Mouse (Mus musculus) CD4-positive, CD25-positive, alpha-beta regulatory T cell, adult 2 months (primary cell): ENCODE results near the gene Olfr720.

ENCODE experiments used
- DNase-seq: peaks from one replicate; pipeline ENCODE4 v3.0.0-alpha.2; 2012; ENCODE audit warnings: low read depth, low spot score

The Olfr720 gene

GRCm38 (mm10) chr14:14186738-14187137 is at the start of gene Olfr720:
Gene Olfr720 (minus strand): TSS chr14:14186838.
- DNase-seq = no peak
